Mouse (Mus musculus) frontal cortex, postnatal 25 days (tissue): Measurements from ENCODE around the gene Tmx1.

Source experiments
- DNase-seq, 2 experiments: peaks; one replicate each; pipeline ENCODE4 v3.0.0; 2022; ENCODE audit warnings: low spot score in 2 of 2

Gene Tmx1

GRCm38 (mm10) chr12:70452726-70453645, at the start of gene Tmx1:
Gene Tmx1 (plus strand): TSS chr12:70453095.
- DNase-seq = peak; percentile 88 to 95

- peak; percentile 66 to 78 for DNase-seq
Observed at GRCm38 (mm10) chr12:70404327-70404726, 48.6 kb upstream of the Tmx1 start.

DNA sequence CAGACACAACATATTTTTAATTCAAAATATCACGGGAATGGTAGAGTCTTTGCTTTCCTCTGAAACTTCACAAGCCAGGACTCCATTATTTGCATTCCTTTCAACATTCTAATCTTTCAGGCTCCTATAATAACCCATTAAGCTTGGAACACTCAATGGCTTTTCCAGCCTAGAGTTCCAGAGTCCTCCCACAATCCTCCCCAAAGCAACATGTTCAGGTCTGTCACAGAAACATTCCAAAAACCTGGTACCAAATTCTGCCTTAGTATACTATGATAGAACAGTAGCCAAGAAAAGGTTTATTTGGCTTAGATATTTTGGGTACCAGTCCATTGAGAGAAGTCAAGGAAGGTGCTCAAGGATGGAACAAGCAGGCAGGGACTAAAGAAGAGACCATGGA, 44.5 kb upstream of the Tmx1 start:
- no peak for DNase-seq

- no peak for DNase-seq
Observed at GRCm38 (mm10) chr12:70409600-70409999, 43.3 kb upstream of the Tmx1 start.

DNA sequence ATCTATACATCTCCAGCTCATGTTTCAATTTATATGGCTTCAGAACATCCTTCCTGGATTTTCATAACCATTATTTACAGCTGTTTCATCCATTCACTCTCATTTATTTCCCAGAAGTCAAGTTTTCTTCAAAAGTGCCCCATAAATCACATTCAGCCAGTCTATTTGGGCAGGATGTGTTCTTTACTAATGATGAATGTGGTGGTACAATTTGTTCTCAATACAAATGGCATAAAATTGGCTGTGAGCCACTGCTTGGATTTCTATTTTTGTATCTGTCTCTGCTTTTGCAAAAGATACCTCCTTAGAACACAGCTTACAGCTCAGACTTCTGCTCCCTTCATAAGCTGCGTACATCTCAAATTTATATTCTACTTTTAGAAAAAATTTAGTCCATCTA, 32.7 kb upstream of the Tmx1 start:
- no peak for DNase-seq

- DNase-seq = no peak
Observed at GRCm38 (mm10) chr12:70421028-70421427, 31.9 kb upstream of the Tmx1 start.

DNA sequence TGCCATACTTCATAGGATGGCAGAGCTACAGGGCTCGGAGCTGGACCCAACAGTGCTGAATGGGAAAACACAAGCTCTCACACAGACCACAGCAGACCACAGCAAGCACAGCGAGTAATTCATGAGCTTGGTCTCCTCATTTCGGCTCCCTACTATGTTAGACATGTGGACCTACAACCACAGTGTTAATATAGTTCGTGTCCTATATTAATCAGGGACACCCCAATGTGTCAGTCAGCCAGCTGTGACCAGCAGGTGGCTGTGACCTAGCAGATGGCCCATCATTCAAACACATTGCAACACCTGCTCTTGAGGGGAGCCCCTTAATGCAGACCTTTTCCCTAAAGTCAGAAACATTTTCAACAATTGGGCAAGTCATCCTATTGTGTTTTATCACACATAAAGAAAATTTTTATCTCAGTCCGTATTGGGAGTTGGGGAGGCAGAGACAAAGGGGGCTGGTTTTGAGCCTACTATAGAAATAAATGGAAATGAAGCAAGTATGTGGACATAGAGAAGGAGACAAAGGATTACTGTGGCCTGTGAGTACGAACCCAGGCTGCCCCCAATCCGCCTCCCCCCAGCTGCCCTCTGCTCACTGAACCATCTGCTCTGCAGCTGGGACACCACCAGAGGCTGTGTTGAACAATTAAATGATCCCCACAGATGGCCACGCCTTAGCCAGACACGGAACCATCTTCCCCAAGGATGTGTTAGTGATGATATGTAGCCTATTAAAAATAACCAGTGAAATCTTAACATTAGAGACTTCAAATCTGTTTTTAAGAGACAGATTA, 30.4 kb upstream of the Tmx1 start:
- DNase-seq = no peak

DNA sequence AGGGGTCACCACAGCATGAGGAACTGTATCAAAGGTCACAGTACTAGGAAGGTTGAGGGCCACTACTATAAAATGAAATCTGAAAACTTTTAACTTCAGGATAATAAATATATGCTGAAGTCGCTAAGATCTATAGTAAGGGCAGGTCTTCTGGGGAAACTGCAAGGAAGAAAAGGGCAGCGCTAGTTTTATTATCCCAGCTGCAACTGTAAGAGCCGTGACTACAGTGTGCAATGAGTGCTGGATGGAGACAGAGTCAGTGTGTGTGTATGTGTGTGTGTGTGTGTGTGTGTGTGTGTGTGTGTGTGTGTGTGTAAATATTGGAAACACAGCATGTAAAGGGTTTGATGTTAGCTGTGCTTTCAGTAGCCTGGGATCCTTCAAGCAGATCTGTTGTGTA, 25.0 kb upstream of the Tmx1 start:
- no peak for DNase-seq

DNA sequence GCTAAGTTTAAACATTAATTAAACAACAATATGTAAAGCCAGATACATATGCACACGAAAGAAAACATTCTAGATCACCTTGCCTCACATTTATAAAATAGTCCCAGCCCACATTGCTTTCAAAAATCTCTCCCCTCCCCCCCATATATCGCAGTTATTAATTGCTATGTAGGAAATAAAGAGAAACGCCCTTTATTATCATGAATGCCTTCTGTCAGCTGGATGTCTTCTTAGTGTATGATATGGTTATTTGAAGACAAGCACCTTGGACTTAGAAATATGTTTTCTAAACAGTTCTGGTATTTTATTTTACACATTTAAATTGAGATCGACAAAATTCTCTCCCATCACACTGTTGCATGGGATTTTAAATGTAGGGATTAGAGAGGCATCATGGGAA, 23.3 kb upstream of the Tmx1 start:
- DNase-seq = no peak

- peak in 1 of 2 experiments; percentile 27 for DNase-seq
Observed at GRCm38 (mm10) chr12:70430307-70430950, 22.5 kb upstream of the Tmx1 start.

DNA sequence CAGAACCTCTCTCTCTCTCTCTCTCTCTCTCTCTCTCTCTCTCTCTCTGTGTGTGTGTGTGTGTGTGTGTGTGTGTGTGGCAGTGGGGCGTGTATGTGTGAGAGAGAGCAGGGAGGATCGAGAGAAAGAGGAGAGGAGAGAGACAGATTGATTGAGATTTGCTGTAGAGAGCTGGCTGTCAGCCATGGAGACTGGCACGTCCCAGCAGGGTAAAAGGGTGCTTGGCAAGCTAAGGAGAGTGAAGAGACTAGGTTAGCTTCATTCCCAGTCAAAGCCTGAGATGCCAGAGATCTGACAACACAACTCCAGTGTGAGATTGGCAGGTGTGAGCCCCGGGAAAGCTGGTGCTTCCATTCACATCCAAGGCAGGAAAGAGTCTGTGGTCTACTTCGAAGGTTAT, 21.5 kb upstream of the Tmx1 start:
- DNase-seq = no peak

DNA sequence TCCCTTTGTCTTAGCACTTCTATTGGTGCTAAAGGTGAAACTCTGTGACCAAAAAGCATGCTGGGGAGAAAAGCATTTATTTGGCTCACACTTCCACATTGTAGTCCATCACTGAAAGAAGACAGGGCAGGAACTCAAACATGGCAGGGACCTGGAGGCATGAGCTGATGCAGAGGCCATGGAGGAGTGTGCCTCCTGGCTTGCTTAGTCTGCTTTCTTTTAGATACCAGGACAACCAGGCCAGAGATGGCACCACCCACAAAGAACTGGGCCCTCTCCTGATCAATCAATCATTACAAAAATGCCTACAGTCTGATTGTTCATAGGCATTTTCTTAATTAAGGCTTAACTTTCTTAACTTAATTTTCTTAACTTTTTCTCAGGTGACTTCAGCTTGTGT, 2.9 kb upstream of the Tmx1 start:
- DNase-seq = no peak

GRCm38 (mm10) chr12:70451533-70451932, 1.4 kb upstream of the Tmx1 start:
- no peak for DNase-seq

GRCm38 (mm10) chr12:70452143-70452542, 752 bp upstream of the Tmx1 start:
- no peak for DNase-seq

GRCm38 (mm10) chr12:70455226-70455625, 2.3 kb downstream of the Tmx1 start:
- DNase-seq = no peak

DNA sequence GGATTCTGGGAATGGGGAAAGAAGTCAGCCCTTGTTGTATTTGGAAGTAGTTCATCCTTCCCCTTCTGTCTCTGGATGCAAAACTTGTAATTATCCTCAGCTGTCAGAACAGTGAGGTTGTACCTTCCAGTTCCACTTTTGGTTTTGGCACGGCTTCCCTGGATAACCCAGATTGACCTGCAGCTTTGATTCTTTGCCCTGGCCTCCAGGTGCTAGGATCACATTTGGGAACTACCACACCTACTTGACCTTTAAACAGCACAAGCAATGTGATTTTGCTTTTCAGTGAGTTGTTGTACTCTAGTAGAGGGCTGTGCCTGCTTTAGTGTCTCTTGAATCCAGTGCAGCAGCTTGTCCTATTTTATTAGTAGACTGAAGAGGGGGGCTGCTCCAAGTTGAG, 6.7 kb downstream of the Tmx1 start:
- no peak for DNase-seq

GRCm38 (mm10) chr12:70464016-70464415, 11.1 kb downstream of the Tmx1 start:
- no peak for DNase-seq

DNA sequence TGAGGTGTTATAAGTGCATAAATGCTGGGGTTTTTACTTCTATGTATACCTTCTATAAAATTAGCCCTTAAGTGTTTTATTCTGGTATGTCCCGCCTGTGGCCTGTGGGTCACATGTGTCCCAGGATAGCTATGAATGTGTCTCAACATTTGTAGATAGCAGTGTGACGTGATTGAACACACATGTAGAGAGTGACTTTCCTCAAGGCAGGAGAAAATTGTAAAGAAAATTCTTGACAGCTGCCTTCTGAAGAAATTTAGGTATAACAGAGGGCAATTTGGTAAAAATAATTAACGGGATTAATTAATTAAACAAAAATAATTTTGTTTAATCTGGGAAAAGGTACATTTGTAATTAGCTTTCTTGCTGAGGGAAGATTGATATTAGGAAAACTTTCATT, 22.4 kb downstream of the Tmx1 start:
- no peak for DNase-seq

DNA sequence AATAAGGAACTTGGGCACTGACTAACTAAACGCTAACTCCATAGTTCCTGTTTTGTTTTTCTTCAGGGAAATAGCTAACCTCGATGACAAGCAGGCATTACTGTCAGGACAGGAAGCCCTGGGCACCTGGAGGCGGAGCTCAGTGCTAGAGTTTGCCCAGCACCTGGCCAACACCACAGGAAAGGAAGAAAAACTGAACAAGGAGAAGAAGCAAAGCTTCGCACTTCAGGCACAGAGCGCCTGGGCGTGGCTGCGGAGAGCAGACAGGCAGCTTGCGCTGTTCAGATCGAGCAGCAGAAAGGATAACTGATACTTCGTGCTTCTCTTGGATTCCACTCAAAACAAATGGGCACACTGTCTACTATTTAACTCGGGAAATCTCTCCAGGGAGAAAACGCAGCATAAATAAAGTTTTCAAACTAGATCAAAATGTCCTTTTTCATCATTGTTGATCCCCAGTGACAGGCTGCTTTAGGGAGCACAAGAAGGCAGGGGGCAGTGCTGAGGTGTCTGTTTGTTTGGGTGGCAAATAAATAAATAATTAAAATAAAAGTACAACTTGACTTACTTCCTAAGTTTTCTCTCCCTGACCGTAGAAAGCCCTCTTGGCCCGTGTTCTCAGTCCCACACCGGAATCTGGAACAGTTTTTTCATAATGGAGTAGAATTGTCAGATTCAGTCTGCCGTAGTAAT, 24.1 kb downstream of the Tmx1 start:
- no peak for DNase-seq

GRCm38 (mm10) chr12:70477593-70478287, 24.8 kb downstream of the Tmx1 start:
- DNase-seq = no peak

DNA sequence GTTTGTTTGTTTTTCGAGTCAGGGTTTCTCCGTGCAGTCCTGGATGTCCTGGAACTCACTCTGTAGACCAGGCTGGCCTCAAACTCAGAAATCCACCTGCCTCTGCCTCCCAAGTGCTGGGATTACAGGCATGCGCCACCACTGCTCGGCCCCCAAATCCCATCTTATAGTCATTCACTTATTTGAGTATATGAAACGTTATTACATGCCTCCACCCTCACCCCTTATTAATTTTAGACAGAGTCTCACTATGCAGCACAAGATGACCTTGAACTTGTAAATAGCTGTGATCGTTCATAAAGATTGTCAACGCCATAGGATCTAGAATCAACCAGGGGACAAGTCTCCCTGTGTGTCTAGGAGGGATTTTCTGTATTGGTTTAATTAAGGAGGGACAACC, 33.1 kb downstream of the Tmx1 start:
- no peak for DNase-seq
